Mouse (Mus musculus) 3134 (cell line): ENCODE results near the gene Wipi1.
"Not testable (repeated sequence)": the region's sequence is repeated elsewhere in the genome, so short reads cannot be mapped to it uniquely, and the experiment has no call there.

Experiments used
- DNase-seq: peaks from one replicate; pipeline ENCODE4 v3.0.0-alpha.2; 2011; ENCODE audit warnings: low spot score; ENCODE audit not compliant: insufficient read length; ENCODE audit errors: extremely low read depth

The Wipi1 gene

DNA sequence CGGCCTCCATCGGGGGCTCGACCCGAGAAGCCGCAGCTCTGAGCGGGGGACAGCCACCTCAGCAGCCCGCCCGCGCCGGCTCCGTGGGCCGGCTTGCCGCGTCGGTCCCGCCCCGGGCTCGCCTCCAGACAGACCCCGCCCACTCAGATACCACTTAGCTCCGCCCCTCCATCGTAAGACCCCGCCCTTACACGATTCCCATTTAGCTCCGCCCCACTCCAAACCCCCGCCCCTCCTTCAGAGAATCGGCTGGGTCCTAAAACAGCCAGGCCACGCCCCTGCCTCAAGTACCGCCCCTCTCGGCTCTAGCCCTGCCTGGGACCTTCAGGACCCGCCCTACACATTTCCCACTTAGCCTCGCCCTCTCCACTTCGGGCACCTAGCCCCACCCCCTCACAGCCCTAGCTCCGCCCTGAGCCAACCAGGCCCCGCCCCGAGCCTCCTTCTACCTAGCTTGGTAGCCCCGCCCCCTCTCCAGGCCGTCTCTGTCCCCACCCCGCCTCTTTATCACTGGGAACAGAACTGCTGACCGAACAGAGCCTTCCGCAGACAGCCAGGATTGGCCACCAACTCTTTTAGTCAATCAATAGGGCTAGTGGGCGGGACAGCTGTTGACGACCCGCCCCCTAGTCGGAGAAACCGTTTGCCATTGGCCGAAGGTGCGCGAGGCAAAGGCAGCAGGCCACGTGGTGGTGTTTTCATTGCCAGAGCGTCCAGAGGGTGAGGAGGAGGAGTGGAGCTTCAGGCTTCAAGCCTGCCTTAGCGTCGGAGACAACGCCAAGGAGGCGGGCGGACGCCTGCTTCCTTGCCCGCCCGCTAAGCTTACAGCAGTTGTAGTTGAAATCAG is at the start of gene Wipi1:
TSS of gene Wipi1 (minus strand) at position 665 of the 847 bp plus-strand sequence.
- peak; percentile 99 for DNase-seq

DNA sequence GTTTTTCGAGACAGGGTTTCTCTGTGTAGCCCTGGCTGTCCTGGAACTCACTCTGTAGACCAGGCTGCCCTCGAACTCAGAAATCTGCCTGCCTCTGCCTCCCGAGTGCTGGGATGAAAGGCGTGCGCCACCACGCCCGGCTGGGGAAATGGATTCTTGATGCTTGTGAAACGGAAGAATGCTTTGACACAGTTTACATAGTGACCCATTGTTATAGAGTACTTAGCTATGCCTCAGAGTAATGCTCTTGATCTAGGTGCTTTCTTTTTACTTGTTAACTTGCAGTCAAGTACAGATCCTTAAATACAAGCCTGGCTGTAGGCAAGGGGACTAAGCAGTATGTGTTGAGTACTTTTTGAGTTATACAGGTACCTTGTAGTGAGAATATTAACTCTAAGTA is 48.8 kb upstream of the Wipi1 start:
- not testable (repeated sequence) for DNase-seq

GRCm38 (mm10) chr11:109656232-109656631 is 44.5 kb upstream of the Wipi1 start:
- no peak for DNase-seq

GRCm38 (mm10) chr11:109654581-109654980 is 42.8 kb upstream of the Wipi1 start:
- DNase-seq: no peak

- no peak for DNase-seq
Observed at GRCm38 (mm10) chr11:109653201-109653600, 41.4 kb upstream of the Wipi1 start.

- DNase-seq: no peak
Observed at GRCm38 (mm10) chr11:109652505-109652904, 40.7 kb upstream of the Wipi1 start.

DNA sequence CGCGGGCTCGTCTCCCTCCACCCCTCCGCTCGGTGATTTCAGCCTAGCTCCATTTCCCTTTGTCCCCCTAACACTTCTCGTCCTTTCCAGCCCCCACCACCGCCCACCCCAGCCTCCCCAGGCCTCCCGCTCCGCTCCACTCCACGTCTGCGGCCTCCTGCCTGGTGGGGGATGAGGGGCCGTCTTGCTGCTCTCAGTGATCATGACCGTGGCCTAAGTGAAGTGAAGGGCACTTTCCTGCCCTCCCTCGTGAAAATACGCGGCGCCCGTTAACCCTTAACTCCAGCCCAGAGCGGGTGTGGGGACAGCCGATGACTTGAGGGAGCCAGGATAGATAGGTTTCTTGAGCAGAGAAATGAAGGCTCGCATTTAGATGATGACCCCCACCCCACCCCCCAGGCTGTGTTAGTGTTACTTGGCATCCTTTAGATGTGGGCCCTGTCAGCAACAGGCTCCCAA is 39.8 kb upstream of the Wipi1 start:
- peak; percentile 55 for DNase-seq

DNA sequence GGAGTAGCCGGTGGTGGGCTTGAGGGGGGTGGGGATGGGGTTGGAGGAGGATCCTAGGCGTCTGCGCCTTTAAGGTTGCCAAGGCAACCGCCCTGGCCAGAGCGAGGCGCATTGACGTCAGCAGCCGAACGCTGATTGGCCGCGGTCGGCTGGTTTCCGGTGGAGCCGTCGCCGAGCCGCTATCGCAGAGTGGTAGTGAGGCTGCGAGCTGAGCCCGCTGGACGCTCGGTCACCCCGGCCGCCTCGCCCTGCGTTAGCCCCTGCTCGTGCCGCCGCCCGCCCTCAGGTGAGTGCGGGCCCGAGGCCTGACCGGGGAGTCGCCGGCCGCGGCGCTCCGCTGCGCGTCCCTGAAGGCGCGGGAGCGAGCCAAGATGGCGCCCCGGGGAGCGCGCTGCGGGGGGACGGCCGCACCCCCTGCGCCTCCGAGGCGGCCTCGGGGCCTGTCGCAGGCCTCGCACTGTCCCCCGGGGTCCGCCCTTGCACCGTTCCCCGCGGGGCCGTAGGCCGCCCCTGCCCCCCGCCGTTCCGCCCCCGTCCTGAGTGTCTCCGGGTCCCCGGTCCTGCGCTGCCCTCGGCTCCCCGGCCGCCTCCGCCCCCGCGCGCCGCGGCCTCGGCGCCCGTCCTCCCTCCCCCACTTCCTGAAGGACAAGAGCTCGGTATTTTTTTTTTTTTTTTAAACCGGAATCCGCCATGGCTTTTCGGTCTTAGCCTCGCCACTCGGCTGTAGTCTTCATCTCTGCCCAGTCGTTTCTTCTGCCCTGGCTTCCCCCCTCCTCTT is 39.2 kb upstream of the Wipi1 start:
- peak; percentile 87 for DNase-seq

DNA sequence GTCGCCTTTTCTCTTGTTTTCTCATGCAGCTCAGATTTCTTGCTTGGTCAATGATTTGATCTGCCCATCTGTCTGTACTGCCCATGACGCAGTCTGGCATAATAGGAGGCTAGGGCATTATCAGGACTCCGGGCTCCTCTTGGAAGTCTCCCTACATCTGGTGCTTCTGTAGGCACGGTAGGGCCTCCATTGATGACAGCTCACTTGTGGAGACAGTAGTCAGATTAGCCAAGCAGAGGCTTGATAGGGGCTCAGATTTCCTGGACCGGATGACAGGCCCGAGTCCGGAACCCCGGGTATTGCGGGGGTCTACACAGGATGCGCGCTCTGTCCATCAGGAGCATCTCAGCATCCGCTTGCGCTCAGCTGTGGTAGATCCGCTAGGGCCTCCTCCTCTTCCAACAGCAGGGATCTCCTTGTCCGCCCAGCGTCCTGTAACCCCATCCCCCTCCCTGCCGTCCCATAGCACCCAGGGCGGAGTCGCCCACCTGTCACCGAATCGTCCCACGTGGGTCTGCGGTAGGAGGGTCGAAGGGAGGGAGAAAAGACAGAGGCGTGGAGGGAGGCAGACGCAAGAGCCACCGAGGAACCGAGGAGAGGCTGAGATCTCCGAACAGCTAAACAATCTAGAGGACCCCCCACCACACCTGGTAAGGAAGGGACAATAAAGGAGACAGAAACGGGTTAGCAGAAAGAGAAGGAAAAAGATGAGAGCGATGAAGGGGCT is 38.4 kb upstream of the Wipi1 start:
- DNase-seq: peak; percentile 58

DNA sequence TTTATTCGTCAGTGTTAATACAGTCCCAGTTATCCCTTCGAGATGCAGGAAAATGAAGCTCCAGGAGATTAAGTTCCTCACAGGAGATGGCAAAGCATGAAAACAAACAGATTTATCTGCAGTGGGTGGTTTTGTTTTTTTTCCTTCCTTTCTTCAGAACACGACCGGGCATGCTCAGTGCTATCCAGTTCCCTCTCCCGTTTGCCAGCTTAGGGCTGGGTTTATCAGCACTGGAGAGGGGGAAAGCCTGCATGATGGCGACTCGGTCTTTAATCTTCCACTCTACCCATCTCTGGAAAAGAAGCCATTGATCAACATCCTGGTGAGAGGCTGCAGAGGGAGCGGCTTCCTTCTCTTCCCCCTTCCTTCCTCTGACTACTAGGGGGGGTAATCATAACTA is 37.4 kb upstream of the Wipi1 start, which contains the start of gene Prkar1a:
TSS of gene Prkar1a (plus strand) at position 200 of the 400 bp plus-strand sequence.
- no peak for DNase-seq

DNA sequence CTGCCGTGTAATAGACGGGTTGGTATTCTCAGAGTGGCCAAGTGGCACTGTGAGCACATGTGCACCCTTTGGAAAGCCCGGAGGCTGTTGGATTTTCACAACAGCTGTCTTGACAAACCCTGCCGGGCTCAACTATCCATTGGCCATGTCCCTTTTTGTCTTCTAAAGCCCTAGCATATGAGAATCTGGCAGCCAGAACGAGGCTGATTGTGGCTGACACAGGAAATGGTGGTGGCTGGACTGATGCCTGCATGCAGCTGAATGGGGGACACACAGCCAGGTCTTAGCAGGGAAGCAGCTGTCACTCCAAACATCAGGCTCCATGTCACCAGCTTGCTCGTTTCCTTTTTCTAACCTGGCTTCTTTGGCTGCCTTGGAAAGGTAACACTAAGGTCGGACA is 36.7 kb upstream of the Wipi1 start:
- DNase-seq: peak; percentile 50

DNA sequence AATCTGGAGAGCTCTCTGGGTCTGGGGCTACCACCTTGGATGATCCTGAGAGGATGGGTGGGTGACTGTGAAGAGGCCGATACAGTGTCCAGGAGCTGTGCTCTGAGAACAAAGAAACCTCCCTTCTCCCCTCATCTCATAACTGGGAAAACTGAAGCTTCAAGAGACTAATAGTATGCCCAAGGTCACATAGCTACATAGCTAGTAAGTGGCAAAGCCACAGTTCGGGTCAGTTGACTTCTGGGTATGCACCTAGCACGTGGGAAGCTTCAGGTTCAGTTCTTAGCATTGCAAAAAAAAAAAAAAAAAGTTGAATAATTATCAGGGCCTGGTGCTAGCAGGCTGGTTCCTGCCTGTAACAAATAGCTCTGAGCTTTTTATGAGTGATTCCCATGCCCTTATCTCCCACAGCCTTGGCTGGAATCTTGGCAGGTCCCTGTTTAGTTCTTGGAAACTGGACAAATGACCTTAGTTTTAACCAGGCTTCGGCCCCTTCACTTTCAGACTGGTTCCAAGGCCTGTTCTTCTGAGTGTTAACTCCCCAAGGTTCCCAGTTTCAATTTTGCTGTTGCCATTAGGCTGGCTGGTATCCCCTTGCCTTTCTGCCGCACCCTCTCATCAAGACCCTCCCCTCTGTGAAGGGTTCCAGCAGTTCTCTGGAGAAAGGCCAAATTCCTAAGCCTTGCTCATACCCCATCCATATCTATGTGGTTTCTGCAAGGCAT is 29.9 kb upstream of the Wipi1 start:
- DNase-seq: peak; percentile 46

DNA sequence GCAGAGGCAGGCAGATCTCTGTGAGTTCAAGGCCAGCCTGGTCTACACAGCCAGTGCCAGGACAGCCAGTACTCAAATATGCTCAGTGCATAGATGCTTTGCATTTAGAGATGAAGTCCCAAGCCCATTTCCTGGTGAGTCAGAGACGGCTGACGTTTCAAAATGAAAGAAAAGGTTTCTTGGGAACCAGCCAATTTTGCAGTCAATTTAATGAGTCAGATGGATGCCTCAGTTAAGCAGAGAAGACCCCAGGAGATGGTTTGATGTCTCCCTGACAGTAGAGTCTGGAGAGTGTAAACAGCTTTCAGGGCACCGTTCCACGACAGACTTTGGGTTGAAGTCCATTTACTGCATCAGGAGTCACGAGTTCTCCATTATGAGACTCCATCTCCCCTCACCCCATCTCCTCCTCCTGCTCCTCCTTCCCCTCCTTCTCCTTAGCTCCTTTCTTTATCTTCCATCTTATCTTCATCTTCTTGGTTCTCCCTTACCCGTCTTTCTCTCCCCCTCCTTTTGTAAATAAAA is 24.2 kb upstream of the Wipi1 start:
- DNase-seq: no peak

GRCm38 (mm10) chr11:109634928-109635327 is 23.2 kb upstream of the Wipi1 start:
- DNase-seq: no peak

GRCm38 (mm10) chr11:109629021-109629521 is 17.3 kb upstream of the Wipi1 start:
- no peak for DNase-seq

DNA sequence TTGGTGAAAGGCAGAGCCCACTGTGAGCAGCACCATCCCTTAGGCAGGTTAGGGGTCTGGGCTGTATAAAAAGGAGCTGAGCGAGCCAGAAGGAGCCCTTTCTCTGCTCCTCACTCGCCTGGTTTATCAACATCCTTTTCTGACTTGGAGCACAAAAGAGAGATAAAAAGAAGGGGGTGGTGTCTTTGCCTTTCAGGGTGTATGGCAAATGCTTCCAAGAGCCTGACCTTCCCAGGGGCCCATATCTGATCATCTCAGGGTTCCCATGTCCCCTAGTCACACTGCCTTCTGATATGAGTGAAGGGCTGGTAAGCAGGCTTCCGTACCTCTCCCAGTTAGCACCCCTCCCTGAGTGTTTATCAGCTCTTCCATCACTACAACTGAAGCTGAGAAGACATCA is 16.3 kb upstream of the Wipi1 start:
- no peak for DNase-seq

GRCm38 (mm10) chr11:109627648-109628047 is 15.9 kb upstream of the Wipi1 start:
- DNase-seq: no peak

- no peak for DNase-seq
Observed at GRCm38 (mm10) chr11:109623238-109623637, 11.5 kb upstream of the Wipi1 start.

GRCm38 (mm10) chr11:109622518-109623037 is 10.8 kb upstream of the Wipi1 start:
- DNase-seq: no peak

DNA sequence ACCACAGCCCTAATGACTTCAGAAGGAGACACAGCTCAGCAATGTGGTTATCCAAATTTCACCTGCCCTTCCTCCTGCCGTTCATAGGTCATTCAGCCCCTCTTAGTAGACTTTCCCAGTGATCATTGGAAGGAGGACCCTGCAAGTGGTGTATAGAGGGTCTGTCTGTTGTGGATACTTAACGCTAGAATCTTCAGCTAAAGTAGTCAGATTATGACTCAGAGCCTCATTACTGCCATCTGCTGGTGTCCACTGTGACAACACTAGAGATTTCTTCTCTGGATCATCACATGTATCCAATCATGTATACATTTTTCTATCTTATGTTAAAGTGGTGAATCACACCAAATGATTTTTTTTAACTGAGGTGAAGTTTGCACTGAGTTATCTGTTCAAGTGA is 9.4 kb upstream of the Wipi1 start:
- DNase-seq: peak; percentile 39
